Mouse (Mus musculus) thymus, postnatal 0 days (tissue): ENCODE results near the gene Il10rb. TPM values are rescaled to one million over a fixed set of nuclear protein-coding genes. Genes with fewer than 3 reads are reported as not detected.

Source experiments
- DNase-seq: peaks from one replicate; pipeline ENCODE4 v3.0.0-alpha.2; 2015; ENCODE audit warnings: low spot score
- polyA plus RNA-seq: library from polyadenylated mRNA; unstranded; fragments of >200 nt; fragmentation: Nextera tagmentation; extraction: Ambion mirVana; gene quantifications from 2 replicates; pipeline ENCODE4 v1.2.1, GENCODE M21; 2015

The Il10rb gene
- polyA plus RNA-seq, 1 experiment from 2014 or later = 42.7 TPM

- DNase-seq = no peak
Measured at GRCm38 (mm10) chr16:91382261-91382790, 23.6 kb upstream of the Il10rb start.

GRCm38 (mm10) chr16:91384221-91384620 is 21.7 kb upstream of the Il10rb start:
- no peak for DNase-seq

GRCm38 (mm10) chr16:91385621-91386020 is 20.3 kb upstream of the Il10rb start:
- DNase-seq = no peak

GRCm38 (mm10) chr16:91386419-91387120 is 19.4 kb upstream of the Il10rb start:
- DNase-seq = no peak

GRCm38 (mm10) chr16:91387121-91387486 is 18.9 kb upstream of the Il10rb start:
- DNase-seq = no peak

- DNase-seq = peak; percentile 59
Measured at GRCm38 (mm10) chr16:91390100-91390499, 15.9 kb upstream of the Il10rb start.

- DNase-seq = no peak
Measured at GRCm38 (mm10) chr16:91391421-91391820, 14.5 kb upstream of the Il10rb start, which contains the start of gene Gm21970. Gm21970 (plus strand) TSS chr16:91391721.

GRCm38 (mm10) chr16:91394826-91395410 is 11.0 kb upstream of the Il10rb start:
- DNase-seq = no peak

GRCm38 (mm10) chr16:91395633-91396392 is 10.2 kb upstream of the Il10rb start:
- DNase-seq = no peak

- DNase-seq = no peak
Measured at GRCm38 (mm10) chr16:91396844-91397537, 9.0 kb upstream of the Il10rb start.

GRCm38 (mm10) chr16:91398030-91398429 is 7.9 kb upstream of the Il10rb start:
- DNase-seq = no peak

GRCm38 (mm10) chr16:91398944-91399343 is 7.0 kb upstream of the Il10rb start:
- no peak for DNase-seq

- DNase-seq = no peak
Measured at GRCm38 (mm10) chr16:91401569-91402165, 4.3 kb upstream of the Il10rb start.

GRCm38 (mm10) chr16:91403784-91404183 is 2.2 kb upstream of the Il10rb start:
- no peak for DNase-seq

- DNase-seq = no peak
Measured at GRCm38 (mm10) chr16:91404187-91404586, 1.8 kb upstream of the Il10rb start.

- no peak for DNase-seq
Measured at GRCm38 (mm10) chr16:91404828-91405577, 961 bp upstream of the Il10rb start.

- peak; percentile 63 for DNase-seq
Measured at GRCm38 (mm10) chr16:91406585-91407220, 739 bp downstream of the Il10rb start.

GRCm38 (mm10) chr16:91413102-91413844 is 7.3 kb downstream of the Il10rb start:
- peak; percentile 46 for DNase-seq
